Mouse (Mus musculus) myocyte (in vitro differentiated cells): Measurements from ENCODE around the gene Ccdc124.

Experiments
- CEBPB ChIP-seq: IDR thresholded peaks from 2 replicates; pipeline ENCODE4 v1.6.1; 2011; ENCODE audit warnings: mild to moderate bottlenecking, moderate library complexity; ENCODE audit not compliant: poor library complexity, insufficient read depth, severe bottlenecking
- E2F4 ChIP-seq: IDR thresholded peaks from one replicate; pipeline ENCODE4 v1.6.1; 2011; ENCODE audit warnings: mild to moderate bottlenecking, control low read depth, moderate library complexity; ENCODE audit not compliant: insufficient read depth
- MAX ChIP-seq: IDR thresholded peaks from one replicate; pipeline ENCODE4 v1.6.1; 2011; ENCODE audit warnings: low read depth, mild to moderate bottlenecking, control low read depth
- MYOD1 ChIP-seq, 3 experiments: IDR thresholded peaks; one replicate each; pipeline ENCODE4 v1.6.1; 2011; ENCODE audit warnings: control low read depth in 2 of 3, low read depth in 2 of 3, mild to moderate bottlenecking in 2 of 3, moderate library complexity in 1 of 3; ENCODE audit not compliant: insufficient read length in 2 of 3, control insufficient read depth in 1 of 3
- MYOG ChIP-seq, 3 experiments: IDR thresholded peaks; one replicate each; pipeline ENCODE4 v1.6.1; 2011; ENCODE audit warnings: control low read depth in 2 of 3, low read depth in 2 of 3, mild to moderate bottlenecking in 2 of 3; ENCODE audit not compliant: insufficient read length in 2 of 3, control insufficient read depth in 1 of 3, insufficient read depth in 1 of 3
- POLR2A ChIP-seq: IDR thresholded peaks from one replicate; pipeline ENCODE4 v1.6.1; 2011; ENCODE audit warnings: low read depth, mild to moderate bottlenecking, control low read depth, moderate library complexity; ENCODE audit not compliant: insufficient read length
- POLR2AphosphoS2 ChIP-seq: IDR thresholded peaks from one replicate; pipeline ENCODE4 v1.6.1; 2011; ENCODE audit warnings: low read depth, control low read depth; ENCODE audit not compliant: insufficient read length
- REST ChIP-seq: IDR thresholded peaks from one replicate; pipeline ENCODE4 v1.6.1; 2011; ENCODE audit warnings: mild to moderate bottlenecking, control low read depth, moderate library complexity; ENCODE audit not compliant: insufficient read depth, insufficient read length
- SRF ChIP-seq: IDR thresholded peaks from one replicate; pipeline ENCODE4 v1.6.1; 2011; ENCODE audit warnings: low read depth; ENCODE audit not compliant: control insufficient read depth, insufficient read length
- TCF12 ChIP-seq: IDR thresholded peaks from one replicate; pipeline ENCODE4 v1.6.1; 2011; ENCODE audit warnings: mild to moderate bottlenecking, control low read depth; ENCODE audit not compliant: poor library complexity, insufficient read depth, severe bottlenecking
- TCF3 ChIP-seq: IDR thresholded peaks from one replicate; pipeline ENCODE4 v1.6.1; 2011; ENCODE audit warnings: low read depth, control low read depth; ENCODE audit not compliant: insufficient read length
- USF1 ChIP-seq: IDR thresholded peaks from one replicate; pipeline ENCODE4 v1.6.1; 2011; ENCODE audit warnings: low read depth, mild to moderate bottlenecking, control low read depth, moderate library complexity

GRCm38 (mm10) chr8:70869601-70870041 is 4.1 kb downstream of the Ccdc124 start:
- TF ChIP-seq POLR2A (no peak), E2F4 (no peak), POLR2AphosphoS2 (no peak), MYOD1 (IDR thresholded peaks at IDR 0.05; ENCODE audit: control insufficient read depth in 1 of 3, insufficient read length in 2 of 3, low read depth in 2 of 3) (no peak), TCF12 (no peak), MAX (no peak), REST (no peak), CEBPB (no peak), USF1 (no peak), MYOG (IDR thresholded peaks at IDR 0.05; ENCODE audit: control insufficient read depth in 1 of 3, insufficient read depth in 1 of 3, insufficient read length in 2 of 3, low read depth in 2 of 3) (no peak), SRF (peak; percentile 14), TCF3 (no peak)
